Mouse (Mus musculus) limb, embryonic 10.5 days (tissue): ENCODE measurements around the gene Plvap. TPM values are rescaled to one million over a fixed set of nuclear protein-coding genes. Genes with fewer than 3 reads are reported as not detected.

Experiments used
- DNase-seq: peaks from one replicate; pipeline ENCODE4 v3.0.0-alpha.2; 2017; ENCODE audit warnings: low spot score
- H3K27ac ChIP-seq: fragments of 300-500 bp; sonication (generic); 2 replicates; pipeline ENCODE4 v1.5.1; 2016; ENCODE audit warnings: mild to moderate bottlenecking
- H3K27me3 ChIP-seq: fragments of 300-500 bp; sonication (generic); 2 replicates; pipeline ENCODE4 v1.6.1; 2016; ENCODE audit warnings: low read depth, mild to moderate bottlenecking; ENCODE audit not compliant: poor library complexity, severe bottlenecking
- H3K36me3 ChIP-seq: fragments of 300-500 bp; sonication (generic); 2 replicates; pipeline ENCODE4 v1.6.1; 2016; ENCODE audit warnings: mild to moderate bottlenecking, moderate library complexity
- H3K4me1 ChIP-seq: fragments of 300-500 bp; sonication (generic); 2 replicates; pipeline ENCODE4 v1.6.1; 2016
- H3K4me3 ChIP-seq: fragments of 300-500 bp; sonication (generic); 2 replicates; pipeline ENCODE4 v1.5.1; 2016; ENCODE audit warnings: mild to moderate bottlenecking, moderate library complexity
- H3K9me3 ChIP-seq: fragments of 300-500 bp; sonication (generic); replicated peaks from 2 replicates; pipeline ENCODE4 v1.6.1; 2016; ENCODE audit warnings: mild to moderate bottlenecking
- WGBS: fragments of 180-500 bp; shearing (Covaris S2); methylation state at CpG from one replicate; pipeline ENCODE4 v1.1.7; 2016; 5-methylcytosine and 5-hydroxymethylcytosine counted together
- polyA plus RNA-seq: library from polyadenylated mRNA; unstranded; fragments of >200 nt; fragmentation: Nextera tagmentation; extraction: Ambion mirVana; gene quantifications from 2 replicates; pipeline ENCODE4 v1.2.1, GENCODE M21; 2016

The Plvap gene
- polyA plus RNA-seq, 1 experiment from 2014 or later: 74.6 TPM

DNA sequence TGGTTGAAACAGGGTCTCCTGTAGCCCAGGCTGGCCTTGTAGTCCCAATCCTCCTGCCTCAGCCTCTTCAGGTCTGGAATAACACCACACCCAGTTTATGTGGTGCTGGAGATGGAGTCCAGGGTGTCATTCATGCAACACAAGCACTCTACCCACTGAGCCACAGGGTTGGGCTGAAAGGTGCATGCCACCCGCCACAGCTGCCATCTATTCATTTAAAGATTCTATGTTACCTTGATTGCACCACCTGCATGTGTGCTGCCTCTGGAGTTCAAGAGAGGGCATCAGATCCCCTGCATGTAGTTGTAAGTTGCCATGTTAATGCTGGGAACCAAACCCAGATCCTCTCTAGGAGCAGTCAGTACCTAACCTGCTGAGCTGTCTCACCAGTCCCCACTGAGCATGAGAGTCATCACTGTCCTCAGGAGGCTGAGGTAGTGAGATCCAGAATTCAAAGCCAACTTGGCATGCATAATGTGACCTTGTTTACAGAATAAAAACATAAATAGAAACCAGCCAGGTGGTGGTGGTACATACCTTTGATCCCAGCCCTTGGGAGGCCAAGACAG lies 14.4 kb downstream of the Plvap start:
- H3K27ac ChIP-seq: peak overlapping the region; percentile 88; the same call in 1 of the 2 replicates
- peaks cover 26% of the 10 kb centered on the region for H3K36me3 ChIP-seq
- peaks cover 51% of the 10 kb centered on the region for H3K4me1 ChIP-seq
- H3K27me3 ChIP-seq: no peaks in the 10 kb centered on the region
- H3K4me3 ChIP-seq: no peak overlapping the region
- DNase-seq: no peak
- no peaks in the 10 kb centered on the region for H3K9me3 ChIP-seq
- WGBS: 87% methylated on average over 1 of the region's 1 CpGs

DNA sequence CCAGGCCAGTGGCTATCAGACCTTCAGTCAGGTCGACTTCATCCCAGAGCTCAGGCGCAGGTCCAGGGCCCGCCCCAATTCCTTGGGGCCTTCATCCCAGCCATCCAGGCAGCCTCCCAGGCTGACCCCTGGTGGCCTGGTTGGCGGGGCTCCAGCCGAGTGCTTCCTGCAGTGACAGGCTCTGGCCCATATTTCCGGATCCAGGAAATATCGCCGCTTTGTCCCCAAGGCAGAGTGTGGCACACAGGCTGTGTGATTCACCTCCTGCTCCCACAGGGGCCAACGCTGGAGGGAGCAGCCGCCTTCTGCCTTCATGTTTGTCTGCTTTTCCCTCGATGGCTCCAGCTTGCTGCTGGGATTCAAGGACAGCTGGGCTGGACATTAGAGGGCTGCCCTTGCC lies 15.1 kb downstream of the Plvap start:
- 31% methylated on average over 11 of the region's 11 CpGs for WGBS
- peak overlapping the region; percentile 72 for H3K27ac ChIP-seq
- H3K4me1 ChIP-seq: peaks cover 51% of the 10 kb centered on the region
- DNase-seq: peak; percentile 61
- no peaks in the 10 kb centered on the region for H3K27me3 ChIP-seq
- H3K9me3 ChIP-seq: no peaks in the 10 kb centered on the region
- H3K4me3 ChIP-seq: no peak overlapping the region
- H3K36me3 ChIP-seq: peaks cover 33% of the 10 kb centered on the region

DNA sequence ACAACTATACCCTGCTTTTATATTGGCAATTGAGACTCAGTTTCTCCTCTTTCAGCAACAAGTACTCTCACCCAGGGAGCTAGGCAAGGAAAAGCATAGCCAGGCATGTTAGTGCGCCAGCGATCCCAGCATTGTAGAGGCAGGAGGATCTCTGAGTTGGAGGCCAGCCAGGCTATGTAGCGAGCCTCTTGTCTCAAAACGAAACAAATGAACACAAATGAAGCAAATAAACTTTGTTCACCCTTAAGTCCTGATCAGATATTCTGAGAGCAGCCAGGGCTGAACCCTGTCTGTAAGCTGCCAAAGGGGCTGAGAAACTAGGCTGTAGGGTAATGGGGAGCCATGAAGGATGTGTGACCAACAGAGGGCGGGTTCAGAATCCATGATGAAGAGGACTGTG lies 15.7 kb downstream of the Plvap start:
- Histone ChIP-seq H3K36me3 (peaks cover 39% of the 10 kb centered on the region), H3K9me3 (no peaks in the 10 kb centered on the region), H3K27ac (peak overlapping the region; percentile 72), H3K27me3 (no peaks in the 10 kb centered on the region), H3K4me1 (peaks cover 51% of the 10 kb centered on the region), H3K4me3 (no peak overlapping the region)
- DNase-seq: no peak
- WGBS: 96% methylated on average over 5 of the region's 5 CpGs

DNA sequence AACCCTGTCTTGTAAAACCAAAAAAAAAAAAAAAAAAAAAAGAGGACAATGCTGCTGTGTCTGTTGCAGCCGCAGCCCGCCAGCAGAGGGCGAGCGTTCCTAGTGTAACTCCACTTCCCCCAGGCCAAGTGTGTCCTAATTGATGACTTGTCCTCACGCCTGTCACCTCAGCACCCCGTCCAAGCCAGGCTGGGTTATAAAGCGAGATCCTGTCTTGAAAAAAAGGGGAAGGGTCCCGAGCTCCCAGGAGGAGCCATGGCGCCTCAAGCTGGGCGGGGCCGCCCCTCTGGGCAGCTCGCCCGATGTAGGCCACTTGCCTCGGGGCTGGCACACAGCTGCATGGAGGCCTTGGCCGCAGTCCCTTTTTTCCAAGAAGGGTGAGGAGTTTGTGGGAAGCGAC lies 16.5 kb downstream of the Plvap start:
- H3K9me3 ChIP-seq: no peaks in the 10 kb centered on the region
- peaks cover 54% of the 10 kb centered on the region for H3K4me1 ChIP-seq
- no peaks in the 10 kb centered on the region for H3K27me3 ChIP-seq
- peak overlapping the region; percentile 53; the same call in 1 of the 2 replicates for H3K27ac ChIP-seq
- H3K4me3 ChIP-seq: 0 out of 2 replicates have a peak overlapping the region, but pooled peaks have one; percentile 16
- 24% methylated on average over 16 of the region's 16 CpGs for WGBS
- H3K36me3 ChIP-seq: peaks cover 47% of the 10 kb centered on the region
- peak; percentile 91 for DNase-seq

DNA sequence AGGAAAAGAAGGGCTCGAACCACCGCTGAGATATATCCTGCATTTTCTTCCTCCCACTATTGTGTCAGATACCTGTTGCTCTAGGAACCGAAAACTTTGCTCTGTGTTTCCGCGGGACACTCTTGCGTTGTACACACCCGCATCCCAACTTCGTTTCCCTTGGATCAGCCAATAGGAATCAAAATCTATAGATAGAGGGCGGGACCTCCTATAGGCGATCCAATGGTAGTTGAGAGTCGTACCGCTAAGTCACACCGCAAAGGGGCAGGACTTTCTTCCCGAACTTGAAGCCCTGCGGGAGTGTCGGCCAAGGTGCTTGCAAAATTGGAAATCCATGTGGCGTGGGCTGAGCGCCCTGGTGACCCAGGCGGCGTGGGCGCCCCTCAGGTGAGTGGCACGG lies 23.1 kb downstream of the Plvap start:
- DNase-seq: peak; percentile 90
- H3K36me3 ChIP-seq: peaks cover 50% of the 10 kb centered on the region
- WGBS: 0% methylated on average over 22 of the region's 22 CpGs
- H3K27me3 ChIP-seq: no peaks in the 10 kb centered on the region
- peak overlapping the region; percentile 78 for H3K4me3 ChIP-seq
- no peaks in the 10 kb centered on the region for H3K9me3 ChIP-seq
- H3K27ac ChIP-seq: peak overlapping the region; percentile 93
- peaks cover 47% of the 10 kb centered on the region for H3K4me1 ChIP-seq

DNA sequence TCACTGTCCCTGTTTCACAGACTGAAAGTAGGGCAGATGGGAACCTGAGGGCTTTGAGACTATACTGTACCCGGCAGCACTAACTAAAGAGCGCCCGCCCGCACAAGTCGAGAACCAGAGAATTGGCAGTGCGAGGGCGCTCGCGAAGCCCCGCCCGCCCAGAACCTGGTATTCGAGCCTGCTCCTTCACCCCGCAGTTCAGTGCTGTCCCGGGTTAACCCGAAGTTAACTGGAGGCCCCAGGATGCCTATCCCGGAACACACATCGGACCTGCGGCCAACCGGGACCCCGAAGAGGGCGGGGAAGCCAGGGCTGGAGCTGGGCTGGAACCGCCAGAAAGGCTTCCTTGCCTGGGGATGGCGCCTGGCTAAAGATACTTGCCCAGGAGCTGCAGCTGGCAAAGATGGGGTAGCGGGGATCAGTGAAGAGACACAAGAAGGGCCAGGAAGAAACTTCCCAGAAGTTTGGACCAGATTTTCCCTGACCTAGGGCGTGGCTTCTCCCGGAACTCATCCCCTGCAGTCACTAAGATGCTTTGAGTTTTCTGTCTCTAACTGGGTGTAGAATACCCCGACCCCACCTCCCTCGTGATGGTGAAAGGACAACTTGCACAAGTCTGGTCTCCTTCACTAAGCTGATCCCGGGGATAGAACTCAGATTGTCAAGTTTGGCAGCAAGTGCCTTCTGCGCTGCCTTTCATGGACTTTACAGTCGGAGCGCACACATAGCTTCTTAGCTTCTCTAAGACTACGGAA lies 23.7 kb downstream of the Plvap start, which contains the start of gene Gtpbp3:
Gene Gtpbp3 (plus strand): TSS at position 413 of the 755 bp plus-strand sequence.
- WGBS: under 1% methylated on average over 33 of the region's 33 CpGs
- DNase-seq: peak; percentile 84
- H3K4me1 ChIP-seq: peaks cover 47% of the 10 kb centered on the region
- H3K36me3 ChIP-seq: peaks cover 52% of the 10 kb centered on the region
- H3K9me3 ChIP-seq: no peaks in the 10 kb centered on the region
- H3K4me3 ChIP-seq: peak within 1 kb of the TSS; percentile 78
- no peaks in the 10 kb centered on the region for H3K27me3 ChIP-seq
- H3K27ac ChIP-seq: peak within 1 kb of the TSS; percentile 93

DNA sequence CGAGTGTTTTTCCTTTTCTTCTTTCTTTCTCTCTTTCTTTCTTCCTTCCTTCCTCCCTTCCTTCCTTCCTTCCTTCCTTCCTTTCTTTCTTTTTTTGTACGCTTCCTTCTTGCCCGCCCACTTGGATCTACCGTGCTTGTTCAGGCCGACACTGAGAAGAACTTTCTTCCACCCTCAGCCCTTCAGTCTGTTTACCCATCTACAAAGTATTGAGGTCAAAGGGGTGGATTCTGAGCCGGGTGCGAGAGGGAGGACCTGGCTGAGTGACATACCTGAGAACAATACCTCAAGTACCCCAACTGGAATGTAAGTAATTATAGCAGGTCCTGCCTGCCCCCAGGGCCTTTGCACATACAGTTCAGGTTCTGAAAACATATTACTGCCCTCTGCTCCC lies 25.4 kb downstream of the Plvap start:
- Histone ChIP-seq H3K27ac (peak overlapping the region; percentile 97), H3K36me3 (peaks cover 52% of the 10 kb centered on the region), H3K27me3 (peaks cover 13% of the 10 kb centered on the region), H3K4me3 (peak overlapping the region; percentile 90), H3K9me3 (no peaks in the 10 kb centered on the region), H3K4me1 (peaks cover 52% of the 10 kb centered on the region)
- no peak for DNase-seq
- WGBS: 27% methylated on average over 7 of the region's 7 CpGs

DNA sequence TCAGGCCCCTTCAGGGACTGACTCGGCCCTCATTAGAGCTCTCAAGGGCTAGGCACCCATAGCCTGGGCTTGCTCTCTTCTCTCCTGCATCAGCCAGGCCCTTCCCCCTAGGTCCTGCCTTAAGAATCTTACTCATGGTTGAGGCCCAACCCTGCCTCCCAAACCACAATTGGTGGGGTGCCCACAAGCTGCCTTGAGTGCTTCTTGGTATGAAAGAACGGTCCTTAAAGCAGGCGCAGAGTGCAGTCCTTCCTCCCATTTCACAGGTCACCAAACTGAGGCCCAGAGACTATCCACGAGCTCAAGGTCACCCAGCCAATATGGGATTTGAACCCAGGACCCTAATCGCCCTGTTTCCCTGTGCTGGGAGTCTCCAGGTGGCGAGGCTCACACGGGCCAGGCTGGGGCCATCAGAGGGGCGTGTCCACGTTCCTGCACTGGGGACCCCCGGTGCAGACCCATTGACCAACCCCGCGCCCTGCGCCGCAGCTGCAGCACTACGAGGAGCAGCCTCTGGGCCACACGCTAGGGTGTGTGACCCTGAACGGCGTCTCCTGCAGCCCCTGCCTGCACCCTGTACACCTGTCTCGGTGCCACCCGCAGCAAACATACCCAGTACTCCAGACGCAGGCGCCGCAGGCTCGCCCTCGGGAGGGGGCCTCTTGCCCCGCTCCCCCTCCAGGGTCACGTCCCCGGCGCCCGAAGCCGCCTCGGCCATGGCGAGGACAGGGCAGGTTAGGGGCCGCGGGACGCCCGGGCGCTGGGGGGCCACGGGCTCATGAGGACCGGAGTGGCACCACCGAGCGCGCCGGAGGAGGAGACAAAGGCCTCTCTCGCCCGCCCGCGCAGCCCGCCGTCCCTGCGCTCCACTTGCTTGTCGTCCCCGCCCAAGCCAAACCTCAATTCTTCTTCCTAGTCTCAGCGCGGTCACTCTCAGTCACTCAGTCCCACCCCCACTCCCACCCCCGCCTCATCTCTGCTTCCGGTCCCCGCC lies 26.1 kb downstream of the Plvap start, which contains the start of gene Ano8:
Gene Ano8 (minus strand): TSS at position 822 of the 994 bp plus-strand sequence.
- peak; percentile 90 for DNase-seq
- H3K27ac ChIP-seq: peak within 1 kb of the TSS; percentile 97
- WGBS: 6% methylated on average over 57 of the region's 58 CpGs
- peaks cover 59% of the 10 kb centered on the region for H3K4me1 ChIP-seq
- peak within 1 kb of the TSS; percentile 90 for H3K4me3 ChIP-seq
- peaks cover 20% of the 10 kb centered on the region for H3K27me3 ChIP-seq
- no peaks in the 10 kb centered on the region for H3K9me3 ChIP-seq
- peaks cover 52% of the 10 kb centered on the region for H3K36me3 ChIP-seq

DNA sequence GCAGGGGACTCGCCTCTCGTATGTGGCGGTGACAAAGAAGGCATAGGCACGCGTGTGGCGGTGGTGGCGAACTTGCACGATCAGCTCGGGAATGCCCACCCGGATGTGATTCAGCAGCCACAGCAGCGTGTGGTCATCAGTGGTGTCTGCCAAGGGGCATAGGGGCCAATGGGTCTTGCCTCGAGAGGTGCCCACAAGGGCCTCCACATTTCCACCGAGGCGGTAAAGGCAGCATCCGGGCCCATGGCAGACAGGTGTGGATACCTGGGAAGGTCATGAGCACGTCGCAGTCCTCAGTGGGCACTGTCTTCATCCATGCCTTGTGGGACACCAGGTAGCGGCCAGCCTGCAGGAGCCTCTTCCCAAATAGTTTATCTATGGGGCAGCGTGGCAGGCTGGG lies 26.8 kb downstream of the Plvap start:
- H3K27ac ChIP-seq: 0 out of 2 replicates have a peak overlapping the region, but pooled peaks have one; percentile 97
- WGBS: 94% methylated on average over 19 of the region's 19 CpGs
- DNase-seq: no peak
- peak overlapping the region; percentile 90 for H3K4me3 ChIP-seq
- H3K27me3 ChIP-seq: peaks cover 23% of the 10 kb centered on the region
- H3K4me1 ChIP-seq: peaks cover 53% of the 10 kb centered on the region
- H3K9me3 ChIP-seq: no peaks in the 10 kb centered on the region
- H3K36me3 ChIP-seq: peaks cover 52% of the 10 kb centered on the region

DNA sequence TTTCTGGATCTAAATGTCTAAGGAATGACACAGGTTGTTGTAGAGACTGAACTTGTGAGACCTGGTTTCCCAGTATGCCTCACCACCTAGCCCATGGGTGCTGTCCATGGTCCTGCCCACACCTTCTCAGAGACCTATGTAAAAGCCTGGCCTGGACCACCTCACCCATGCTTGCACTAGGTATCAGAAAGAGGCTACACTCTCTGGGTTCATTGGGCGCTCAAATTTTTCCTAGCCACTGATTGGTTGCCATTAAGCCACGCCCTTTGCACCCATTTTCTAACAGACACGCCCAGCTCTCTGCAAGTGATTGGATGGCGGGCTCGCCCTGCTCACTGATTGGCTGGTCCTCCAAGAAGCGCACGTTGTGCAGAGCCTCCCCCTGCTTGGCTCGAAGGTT lies 27.6 kb downstream of the Plvap start:
- peak overlapping the region; percentile 90; the same call in 1 of the 2 replicates for H3K4me3 ChIP-seq
- no peak overlapping the region for H3K27ac ChIP-seq
- no peaks in the 10 kb centered on the region for H3K9me3 ChIP-seq
- peaks cover 58% of the 10 kb centered on the region for H3K36me3 ChIP-seq
- H3K4me1 ChIP-seq: peaks cover 45% of the 10 kb centered on the region
- WGBS: 42% methylated on average over 8 of the region's 8 CpGs
- peaks cover 24% of the 10 kb centered on the region for H3K27me3 ChIP-seq
- peak; percentile 80 for DNase-seq

DNA sequence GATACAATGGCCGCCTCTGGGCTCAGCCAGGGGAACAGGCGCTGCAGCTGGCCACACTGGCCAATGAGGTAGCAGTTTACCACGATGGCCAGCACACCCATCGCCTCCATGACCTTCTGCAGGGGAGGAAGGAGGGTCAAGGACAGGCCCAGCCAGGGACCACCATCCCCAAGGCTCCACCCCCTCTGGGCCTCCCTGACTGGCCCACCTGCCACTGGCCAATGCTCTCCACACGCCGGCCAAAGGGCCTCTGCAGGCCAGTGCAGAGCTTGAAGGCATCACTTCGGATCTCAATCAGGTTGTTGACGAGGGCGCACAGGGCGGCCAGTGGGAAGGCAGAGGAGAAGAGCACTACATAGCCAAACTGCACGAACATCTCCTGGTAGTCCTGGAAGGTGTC lies 32.6 kb downstream of the Plvap start:
- no peak overlapping the region; the same call in 1 of the 2 replicates for H3K4me3 ChIP-seq
- WGBS: 88% methylated on average over 11 of the region's 11 CpGs
- DNase-seq: no peak
- H3K9me3 ChIP-seq: no peaks in the 10 kb centered on the region
- H3K27ac ChIP-seq: no peak overlapping the region
- peaks cover 35% of the 10 kb centered on the region for H3K27me3 ChIP-seq
- peaks cover 72% of the 10 kb centered on the region for H3K36me3 ChIP-seq
- H3K4me1 ChIP-seq: peaks cover 38% of the 10 kb centered on the region

DNA sequence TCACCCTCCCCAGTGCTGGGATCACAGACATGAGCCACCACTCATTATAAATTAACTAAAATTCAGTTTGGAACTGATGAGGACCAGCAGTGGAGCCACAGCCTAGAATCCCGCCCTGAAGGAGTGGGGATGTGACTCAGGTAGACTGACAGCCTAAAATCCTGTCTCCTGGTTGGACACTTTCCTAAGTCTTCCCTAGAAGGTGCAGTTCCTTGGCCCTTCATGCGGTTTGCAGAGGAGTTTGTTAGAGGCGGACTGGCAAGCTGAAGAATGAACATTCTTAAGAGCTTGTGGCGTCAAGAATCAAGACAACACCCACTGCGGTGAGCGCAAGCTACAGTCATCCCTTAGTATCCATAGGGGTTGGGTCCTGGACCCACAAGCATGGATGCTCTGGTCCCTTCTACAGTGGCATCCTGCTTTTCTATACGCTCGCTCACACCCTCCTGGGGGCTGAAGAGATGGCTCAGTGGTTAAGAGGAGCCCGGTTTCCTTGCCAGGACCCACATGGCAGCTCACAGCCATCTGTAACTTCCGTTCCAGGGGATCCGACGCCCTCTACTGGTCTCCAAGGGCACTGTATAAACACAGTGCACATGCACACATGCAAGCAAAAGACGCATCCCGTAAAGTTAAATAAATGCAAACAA lies 34.2 kb downstream of the Plvap start:
- H3K27me3 ChIP-seq: peaks cover 34% of the 10 kb centered on the region

More for the DNA sequence above, 34.2 kb downstream of the Plvap start:
- Histone ChIP-seq H3K4me3 (peak overlapping the region; percentile 72), H3K9me3 (no peaks in the 10 kb centered on the region), H3K36me3 (peaks cover 72% of the 10 kb centered on the region), H3K4me1 (peaks cover 37% of the 10 kb centered on the region), H3K27ac (peak overlapping the region; percentile 88; the same call in 1 of the 2 replicates)
- peak; percentile 59 for DNase-seq
- 34% methylated on average over 14 of the region's 14 CpGs for WGBS
